Mouse (Mus musculus) ZHBTc4 (cell line): ENCODE results near the gene Haus5.

Experiments
- DNase-seq: peaks from one replicate; pipeline ENCODE4 v3.0.0-alpha.2; 2011; ENCODE audit warnings: low read depth, low spot score

Gene Haus5

DNA sequence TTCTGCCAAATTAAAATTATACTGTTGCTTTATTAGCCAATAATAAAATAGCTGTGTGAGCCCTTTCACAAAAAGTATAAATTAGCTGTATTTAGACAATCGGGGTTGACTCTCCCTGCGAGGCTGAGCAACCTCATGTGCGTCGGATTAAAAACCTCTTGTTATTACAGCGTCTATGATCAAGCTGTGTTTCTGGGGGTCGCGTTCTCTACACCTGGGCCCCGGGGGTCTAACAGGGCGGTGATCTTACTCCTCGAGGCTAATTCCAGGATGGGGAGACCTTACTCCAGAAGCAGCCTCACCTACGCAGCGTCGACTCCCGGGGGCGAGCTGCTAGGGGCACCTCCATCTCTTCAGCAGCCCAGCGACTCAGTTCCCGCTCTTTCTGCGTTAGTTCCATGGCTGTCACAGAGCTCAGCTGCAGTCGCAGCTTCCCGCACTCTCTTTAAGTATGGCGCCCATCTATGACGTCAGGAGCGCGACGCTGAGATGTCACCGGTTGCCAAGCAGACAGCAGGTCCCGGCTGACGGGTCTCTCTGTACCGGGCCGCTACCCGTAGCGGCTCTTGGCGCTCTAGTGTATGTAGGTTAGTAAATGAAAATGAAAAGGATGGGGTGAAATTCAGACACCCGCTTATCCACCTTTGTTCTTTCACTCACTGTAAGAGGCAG, at the start of gene Haus5:
Haus5 (minus strand) TSS at position 466 of the 672 bp plus-strand sequence.
- peak; percentile 95 for DNase-seq

GRCm38 (mm10) chr7:30711942-30712341, 47.1 kb upstream of the Haus5 start, which contains the start of gene Atp4a:
Gene Atp4a (plus strand): TSS chr7:30712209.
- no peak for DNase-seq

DNA sequence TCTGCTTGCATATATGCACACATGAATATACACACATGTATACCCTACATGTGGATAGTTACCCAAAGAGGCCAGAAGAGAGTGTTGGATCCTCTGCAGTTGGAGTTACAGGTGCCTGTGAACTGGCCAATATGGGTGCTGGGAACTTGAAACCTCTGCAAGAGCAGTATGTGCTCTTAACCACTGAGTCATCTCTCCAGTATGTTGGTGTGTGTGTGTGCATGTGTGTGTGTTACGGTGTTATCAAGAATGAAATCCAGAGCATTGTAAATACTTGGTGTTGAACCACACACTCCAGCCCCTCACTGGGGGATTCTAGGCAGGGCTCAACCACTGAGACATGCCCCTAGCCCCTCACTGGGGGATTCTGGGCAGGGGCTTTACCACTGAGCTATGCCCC, 42.6 kb upstream of the Haus5 start:
- DNase-seq, result no peak

DNA sequence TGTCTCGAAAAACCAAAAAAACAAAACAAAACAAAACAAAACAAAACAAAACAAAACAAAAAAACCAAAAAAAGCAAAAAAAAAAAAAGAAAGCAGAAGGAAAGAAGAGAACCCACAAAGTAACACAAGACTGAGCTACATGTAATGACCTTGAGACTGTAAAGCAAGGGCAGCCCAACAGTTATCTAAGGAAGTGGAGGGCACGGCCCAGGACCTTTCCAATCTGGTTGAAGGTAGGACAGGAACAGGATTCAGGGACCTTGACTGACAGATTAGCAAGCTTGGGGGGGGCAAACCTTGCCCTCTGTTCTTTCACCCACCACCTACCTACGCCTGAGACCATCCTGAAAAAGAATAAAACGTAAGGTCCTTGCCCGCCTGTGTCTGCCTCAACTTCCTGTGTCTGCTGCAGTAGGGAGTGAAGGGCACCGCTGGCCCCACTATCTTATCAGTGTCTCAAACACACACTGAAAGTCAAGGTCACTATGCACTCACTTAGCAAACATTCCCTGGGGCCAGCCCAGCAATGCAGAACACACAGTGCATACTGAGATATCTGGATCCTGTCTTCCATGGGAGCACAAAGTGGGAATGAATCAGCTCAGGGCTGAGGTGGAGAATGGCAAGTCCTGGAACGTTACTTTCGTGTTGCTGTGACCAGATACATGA, 41.6 kb upstream of the Haus5 start:
- no peak for DNase-seq

GRCm38 (mm10) chr7:30698589-30698988, 33.8 kb upstream of the Haus5 start, which contains the start of gene 2200002J24Rik:
Gene 2200002J24Rik (plus strand): TSS chr7:30698926.
- peak; percentile 82 for DNase-seq

DNA sequence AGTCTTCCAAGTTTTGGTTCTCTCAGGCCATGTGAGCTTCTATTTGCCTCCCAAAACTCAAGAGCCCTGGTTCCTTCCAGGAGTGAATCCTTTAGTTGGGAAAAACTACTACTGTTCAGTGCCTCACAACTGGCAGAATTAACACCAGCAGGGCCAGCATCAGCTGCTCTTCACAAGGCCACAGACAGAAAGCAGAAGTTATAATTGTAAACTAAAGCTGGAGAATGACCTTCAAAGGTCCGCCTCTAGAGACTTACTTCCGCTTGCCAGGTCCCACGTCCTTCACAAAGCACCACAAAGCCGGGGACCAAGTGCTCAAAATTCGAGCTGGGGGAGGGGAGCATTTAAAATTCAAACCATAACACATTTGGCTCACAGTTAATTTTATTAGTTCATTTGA, 33.3 kb upstream of the Haus5 start:
- no peak for DNase-seq

- no peak for DNase-seq
Measured at GRCm38 (mm10) chr7:30688325-30688724, 23.5 kb upstream of the Haus5 start.

DNA sequence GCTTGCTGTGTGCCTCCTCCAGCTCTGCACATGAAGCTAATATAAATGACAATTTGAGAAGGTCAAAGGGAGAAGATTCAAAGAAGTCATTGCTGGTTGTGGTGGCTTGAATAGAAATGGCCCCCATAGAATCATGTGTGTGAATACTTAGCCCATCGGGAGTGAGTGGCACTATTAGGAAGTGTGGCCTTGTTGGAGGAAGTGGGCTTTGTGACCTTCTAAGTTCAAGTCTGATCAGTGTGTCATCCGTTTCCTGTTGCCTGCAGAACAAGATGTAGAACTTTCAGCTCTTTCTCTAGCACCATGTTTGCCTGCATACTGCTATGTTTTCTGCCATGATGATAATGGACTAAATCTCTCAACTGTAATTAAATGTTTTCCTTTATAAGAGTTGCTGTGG, 18.6 kb upstream of the Haus5 start:
- no peak for DNase-seq

- no peak for DNase-seq
Measured at GRCm38 (mm10) chr7:30681897-30682296, 17.1 kb upstream of the Haus5 start.

DNA sequence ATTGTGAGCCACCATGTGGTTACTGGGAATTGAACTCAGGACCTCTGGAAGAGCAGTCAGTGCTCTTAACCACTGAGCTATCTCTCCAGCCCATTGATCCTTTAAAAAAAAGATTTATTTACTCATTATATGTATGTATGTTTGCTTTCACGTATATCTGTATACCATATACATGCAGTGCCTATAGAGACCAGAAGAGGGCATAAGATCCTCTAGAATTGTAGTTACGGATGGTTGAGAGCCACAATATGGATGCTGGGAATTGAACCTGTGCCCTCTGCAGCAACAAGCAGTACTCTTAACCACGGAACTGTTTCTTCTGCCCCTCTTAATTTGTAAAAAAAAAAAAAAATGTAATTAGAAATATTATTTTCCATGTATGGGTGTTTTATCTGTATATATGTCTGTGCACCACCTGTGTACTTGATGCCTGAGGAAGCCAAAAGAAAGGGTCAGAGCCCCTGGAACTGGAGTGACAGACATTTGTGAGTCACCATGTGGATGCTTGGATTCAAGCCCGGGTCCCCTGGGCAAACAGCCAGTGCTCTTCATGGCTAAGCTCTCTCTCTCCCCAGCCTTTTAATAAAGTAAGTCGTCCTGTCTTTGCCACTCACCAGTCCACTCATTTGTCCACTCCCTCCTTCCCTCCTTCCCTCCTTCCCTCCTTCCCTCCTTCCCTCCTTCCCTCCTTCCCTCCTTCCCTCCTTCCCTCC, 13.6 kb upstream of the Haus5 start:
- no peak for DNase-seq

DNA sequence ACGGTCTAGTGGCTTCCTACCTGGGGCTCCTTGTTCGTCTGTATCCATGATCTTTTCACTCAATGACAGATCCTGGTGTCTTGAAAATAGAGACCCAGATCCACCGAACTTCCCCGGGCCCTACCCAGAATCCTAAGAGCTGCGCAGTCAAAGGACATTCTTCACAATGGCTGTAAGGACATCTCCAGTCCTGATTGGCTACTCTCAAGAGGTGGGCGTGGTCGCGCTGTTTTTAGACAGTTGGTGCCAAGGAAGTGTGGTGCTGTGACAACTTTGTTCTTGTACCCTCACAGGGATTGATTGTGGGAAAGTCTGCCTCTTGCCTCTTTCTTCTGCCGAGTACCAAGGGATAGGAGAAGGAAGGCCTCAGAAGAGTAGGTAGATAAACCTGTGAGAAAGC, 6.7 kb upstream of the Haus5 start, which contains the start of gene Pmis2:
Pmis2 (minus strand) TSS at position 126 of the 400 bp plus-strand sequence.
- DNase-seq, result peak; percentile 85

GRCm38 (mm10) chr7:30669229-30669628, 4.4 kb upstream of the Haus5 start:
- peak; percentile 89 for DNase-seq

DNA sequence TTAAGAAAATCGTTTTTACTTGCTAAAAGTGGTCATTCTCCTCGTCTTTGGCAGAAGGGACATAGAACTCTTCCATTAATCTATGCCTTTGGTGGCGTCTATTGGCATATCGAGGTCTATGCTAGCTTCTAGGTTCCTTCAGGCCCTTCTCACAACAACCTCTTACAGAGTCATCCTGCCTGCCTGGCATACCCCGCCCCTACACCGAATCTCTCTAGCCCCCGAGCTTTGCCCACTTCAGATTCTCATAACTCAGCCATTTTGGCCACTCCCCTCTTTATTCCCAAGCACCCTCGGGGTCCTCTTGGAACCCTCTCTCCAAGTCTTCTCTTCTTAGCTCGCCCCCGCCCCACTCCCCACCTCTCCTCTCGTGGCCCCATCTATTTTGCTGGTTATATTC, 527 bp upstream of the Haus5 start:
- DNase-seq, result peak; percentile 27

- DNase-seq, result peak; percentile 100
Measured at GRCm38 (mm10) chr7:30649591-30650540, 14.9 kb downstream of the Haus5 start, which contains the start of gene Rbm42. Gene Rbm42 (minus strand): TSS chr7:30650317.

- DNase-seq, result peak; percentile 54
Measured at GRCm38 (mm10) chr7:30639083-30639482, 25.7 kb downstream of the Haus5 start.

DNA sequence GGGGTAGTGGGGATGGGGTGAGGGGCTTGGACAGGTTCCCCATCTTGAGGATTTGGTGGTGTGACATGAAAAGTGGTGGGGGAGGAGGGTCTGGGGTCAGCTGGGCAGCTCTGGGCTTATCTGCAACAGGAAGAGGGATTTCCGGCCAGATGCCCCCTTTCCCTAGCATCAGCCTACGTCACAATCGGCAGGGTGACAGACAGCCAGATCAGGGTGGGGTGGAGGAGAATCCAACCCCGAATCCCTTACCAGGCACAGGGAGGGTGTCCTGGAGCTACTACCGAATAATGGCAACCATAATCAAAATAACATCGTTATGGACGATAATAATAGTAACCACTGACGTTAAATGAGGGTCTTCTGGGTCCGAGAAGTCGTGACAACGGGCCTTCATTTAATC, 28.4 kb downstream of the Haus5 start:
- DNase-seq, result no peak

GRCm38 (mm10) chr7:30635752-30636151, 29.0 kb downstream of the Haus5 start, which contains the start of gene Etv2:
Gene Etv2 (minus strand): TSS chr7:30635852.
- DNase-seq, result no peak

- DNase-seq, result peak; percentile 93
Measured at GRCm38 (mm10) chr7:30634621-30635020, 30.2 kb downstream of the Haus5 start.

DNA sequence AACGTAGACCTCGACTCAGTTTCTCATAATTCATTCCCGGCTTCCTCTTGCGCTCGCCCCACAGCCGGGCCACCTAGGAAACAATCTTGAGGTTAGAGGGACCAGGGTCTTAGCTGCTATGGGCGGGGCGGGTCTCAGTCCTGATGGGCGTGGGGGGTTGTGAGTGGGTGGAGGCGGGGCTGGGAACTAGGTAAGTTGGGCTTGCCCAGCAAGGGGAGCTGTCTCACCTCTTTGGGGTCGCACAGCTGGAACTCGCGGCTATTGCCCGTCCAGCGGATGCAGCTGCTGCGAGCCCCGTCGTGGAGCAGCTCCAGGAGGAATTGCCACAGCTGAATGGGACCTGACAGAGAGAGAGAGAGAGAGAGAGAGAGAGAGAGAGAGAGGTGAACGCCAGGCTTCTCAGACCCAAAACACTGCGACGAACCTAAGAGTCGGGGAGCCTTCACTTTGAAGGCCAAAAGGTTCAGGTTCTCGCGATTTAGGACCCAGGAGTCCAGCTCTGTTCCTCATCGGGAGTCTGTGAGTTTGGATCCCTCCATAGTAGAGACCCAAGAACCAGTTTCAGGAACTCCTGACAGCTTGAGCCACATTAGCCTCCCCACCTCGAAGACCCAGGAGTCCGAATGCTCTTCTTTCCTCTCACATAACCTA, 30.9 kb downstream of the Haus5 start:
- peak; percentile 47 for DNase-seq

DNA sequence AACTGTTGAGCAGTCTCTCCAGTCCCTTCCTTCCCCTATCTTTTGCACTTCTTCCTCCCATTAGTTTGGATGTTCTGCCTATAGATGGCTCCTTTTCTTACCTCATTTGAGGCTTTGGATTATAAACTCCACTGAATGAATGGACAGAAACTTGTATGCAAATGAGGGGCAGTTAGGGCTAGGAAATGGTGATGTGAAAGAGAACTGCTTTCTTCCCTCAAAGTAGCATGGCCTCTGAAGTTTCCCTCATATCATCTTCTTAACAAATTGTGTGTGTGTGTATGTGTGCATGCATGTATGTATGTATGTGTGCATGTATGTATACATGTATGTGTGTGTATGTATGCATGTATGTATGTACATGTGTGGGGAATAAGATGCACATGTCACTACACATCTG, 35.8 kb downstream of the Haus5 start:
- no peak for DNase-seq

GRCm38 (mm10) chr7:30626647-30627046, 38.1 kb downstream of the Haus5 start:
- DNase-seq, result peak; percentile 80
